Mouse (Mus musculus): ENCODE measurements around the gene Fmnl3.

GRCm38 (mm10) chr15:99307476-99307875, 62.8 kb downstream of the Fmnl3 start:
- TF ChIP-seq CTCF (IDR thresholded peaks at IDR 0.05; ENCODE audit: borderline replicate concordance, control insufficient read depth, extremely low read depth, insufficient read depth, low read length, poor library complexity) (no peak), POLR2A (IDR thresholded peaks at IDR 0.05; ENCODE audit: control insufficient read depth, extremely low read depth, insufficient read depth, low read length, poor library complexity) (no peak)
